Mouse (Mus musculus) stomach, postnatal 0 days (tissue): ENCODE results near the gene Cenpf.

Source experiments
- CTCF ChIP-seq: IDR thresholded peaks from 2 replicates; pipeline ENCODE4 v1.5.1; 2016; ENCODE audit warnings: antibody characterized with exemption, low read depth, mild to moderate bottlenecking, moderate library complexity
- EP300 ChIP-seq: optimal IDR thresholded peaks from 2 replicates; pipeline ENCODE3; 2016; ENCODE audit warnings: antibody characterized with exemption

- TF ChIP-seq CTCF (no peak), EP300 (no peak)
These were observed 19.5 kb upstream of the Cenpf start for GRCm38 (mm10) chr1:189707419-189707818.
